Mouse (Mus musculus): ENCODE measurements around the gene Lst1. TPM values are rescaled to one million over a fixed set of nuclear protein-coding genes. Genes with fewer than 3 reads are reported as not detected.
A peak's percentile ranks its signal among the peaks of the same experiment; 100 is the strongest.

Lst1 gene
- total RNA-seq, 2 experiments from 2014 or later: 7.7 to 11.1 TPM

DNA sequence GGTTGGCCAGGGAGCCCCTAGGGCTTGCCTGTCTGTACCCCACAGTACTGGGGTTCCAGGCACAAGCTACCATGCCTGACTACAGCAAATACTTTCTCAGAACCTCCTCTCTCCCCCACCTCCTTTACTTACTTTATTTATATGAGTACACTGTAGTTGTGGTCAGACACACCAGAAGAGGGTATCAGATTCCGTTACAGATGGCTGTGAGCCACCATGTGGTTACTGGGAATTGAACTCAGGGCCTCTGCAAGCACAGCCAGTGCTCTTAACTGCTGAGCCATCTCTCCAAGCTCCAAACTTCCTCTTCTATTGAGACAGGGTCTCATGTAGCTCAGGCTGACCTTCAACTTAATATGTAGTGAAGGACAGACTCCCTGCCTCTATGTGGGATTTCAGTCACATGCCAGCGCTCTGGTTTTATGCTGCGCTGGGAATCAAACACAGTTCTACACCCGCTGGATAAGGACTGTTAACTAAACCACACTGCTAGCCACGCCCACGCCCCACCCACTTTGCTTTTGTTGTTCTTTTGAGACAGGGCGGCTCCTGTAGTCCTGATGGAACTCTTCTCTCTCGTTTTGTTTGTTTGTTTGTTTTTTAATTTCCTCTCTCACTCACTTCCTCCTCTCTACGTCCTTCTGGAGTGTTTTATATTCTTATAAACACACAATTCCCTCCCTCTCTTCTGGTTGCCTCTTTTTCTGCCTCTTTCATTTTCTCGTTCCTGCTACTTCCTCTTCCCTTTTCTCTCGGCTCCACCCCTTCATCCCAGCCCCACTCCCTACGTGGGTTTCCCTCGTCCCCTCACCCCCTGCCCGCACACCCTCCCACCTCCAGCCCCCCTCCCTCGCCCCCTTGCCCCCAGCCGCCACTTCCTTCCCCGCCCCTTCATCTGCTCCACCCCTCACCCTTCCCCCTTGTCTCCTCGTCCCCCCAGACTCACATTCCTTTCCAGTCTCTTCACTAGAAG is 2.3 kb downstream of the Lst1 start:
- peak in 1 of 2 experiments; percentile 77 for DNase-seq (ENCODE audit: low spot score in 2 of 2)

DNA sequence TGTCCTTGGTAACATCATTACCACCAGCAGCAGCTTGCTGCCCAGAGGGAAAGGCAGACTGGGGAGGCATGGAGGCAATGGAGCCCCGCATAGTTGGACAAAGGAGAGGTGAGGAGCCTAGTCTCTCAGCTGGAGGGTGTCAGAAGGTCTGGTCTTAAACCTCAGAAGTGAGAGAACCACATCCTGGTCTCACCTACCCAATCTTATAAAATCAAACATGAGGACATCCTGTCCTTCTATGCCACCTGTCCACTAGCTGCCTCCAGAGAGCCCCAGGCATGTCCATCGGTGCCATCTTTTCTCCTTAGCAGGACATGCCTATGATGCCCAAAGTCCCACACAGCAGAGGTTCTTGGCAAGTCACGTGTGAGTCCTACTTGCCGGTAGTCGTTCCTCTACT is 8.1 kb downstream of the Lst1 start:
- no peak for DNase-seq (ENCODE audit: low spot score in 2 of 2)

DNA sequence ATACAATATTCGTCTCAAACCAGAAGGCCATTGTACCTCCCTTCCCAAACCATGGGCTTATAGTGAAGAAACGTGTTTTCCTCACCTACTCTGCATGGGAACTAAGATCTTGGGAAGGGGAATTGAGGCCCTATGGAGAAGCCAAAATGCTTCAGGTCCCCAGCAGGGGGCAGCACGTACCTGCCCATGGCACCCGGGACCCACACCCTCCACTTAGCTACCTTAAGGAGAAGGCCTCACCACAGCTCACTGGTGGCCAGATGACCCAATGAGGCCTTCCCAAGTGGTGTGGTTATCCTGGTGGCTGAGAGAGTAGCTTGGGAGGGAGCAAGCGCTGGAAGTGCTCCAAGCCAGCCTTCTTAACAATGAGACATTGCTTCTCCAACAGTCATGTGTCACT is 9.7 kb downstream of the Lst1 start:
- DNase-seq (ENCODE audit: low spot score in 2 of 2): peak in 1 of 2 experiments; percentile 74

DNA sequence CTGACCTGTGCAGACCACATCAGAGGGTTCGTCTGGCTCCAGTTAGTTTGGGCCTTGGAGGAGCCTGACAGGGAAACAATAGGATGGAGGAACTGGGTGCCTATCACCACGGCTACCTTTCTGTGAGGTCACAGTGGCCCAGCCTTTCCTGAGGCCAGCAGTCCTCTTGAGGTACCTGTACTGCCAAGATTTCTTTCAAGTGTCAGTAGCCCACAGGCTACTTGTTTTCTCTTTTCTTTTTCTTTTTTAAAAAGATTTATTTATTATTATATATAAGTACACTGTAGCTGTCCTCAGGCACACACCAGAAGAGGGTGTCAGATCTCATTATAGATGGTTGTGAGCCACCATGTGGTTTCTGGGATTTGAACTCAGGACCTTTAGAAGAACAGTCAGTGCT is 12.3 kb downstream of the Lst1 start, which contains the start of gene Aif1:
Gene Aif1 (minus strand): TSS at position 101 of the 400 bp plus-strand sequence.
- no peak for DNase-seq (ENCODE audit: low spot score in 2 of 2)

DNA sequence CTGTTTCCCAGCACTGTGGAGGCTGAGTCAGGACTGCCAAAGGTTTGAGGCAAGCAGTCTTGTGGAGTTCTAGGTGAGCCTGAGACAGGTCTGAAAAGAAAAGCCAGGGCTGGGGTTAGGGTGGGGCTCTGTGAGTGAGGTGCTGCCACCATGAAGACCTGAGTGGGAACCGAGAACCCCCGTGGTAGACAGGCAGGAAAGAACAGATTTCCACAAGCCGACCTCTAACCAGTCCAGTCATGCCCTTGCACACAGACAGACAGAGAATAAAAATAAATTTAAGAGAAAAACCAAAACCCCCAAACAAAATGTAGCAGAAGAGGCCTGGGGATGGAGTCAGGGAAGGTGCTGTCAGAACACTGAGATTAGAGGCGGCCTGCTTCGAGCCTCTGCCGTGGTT is 12.9 kb downstream of the Lst1 start:
- DNase-seq (ENCODE audit: low spot score in 2 of 2): no peak

DNA sequence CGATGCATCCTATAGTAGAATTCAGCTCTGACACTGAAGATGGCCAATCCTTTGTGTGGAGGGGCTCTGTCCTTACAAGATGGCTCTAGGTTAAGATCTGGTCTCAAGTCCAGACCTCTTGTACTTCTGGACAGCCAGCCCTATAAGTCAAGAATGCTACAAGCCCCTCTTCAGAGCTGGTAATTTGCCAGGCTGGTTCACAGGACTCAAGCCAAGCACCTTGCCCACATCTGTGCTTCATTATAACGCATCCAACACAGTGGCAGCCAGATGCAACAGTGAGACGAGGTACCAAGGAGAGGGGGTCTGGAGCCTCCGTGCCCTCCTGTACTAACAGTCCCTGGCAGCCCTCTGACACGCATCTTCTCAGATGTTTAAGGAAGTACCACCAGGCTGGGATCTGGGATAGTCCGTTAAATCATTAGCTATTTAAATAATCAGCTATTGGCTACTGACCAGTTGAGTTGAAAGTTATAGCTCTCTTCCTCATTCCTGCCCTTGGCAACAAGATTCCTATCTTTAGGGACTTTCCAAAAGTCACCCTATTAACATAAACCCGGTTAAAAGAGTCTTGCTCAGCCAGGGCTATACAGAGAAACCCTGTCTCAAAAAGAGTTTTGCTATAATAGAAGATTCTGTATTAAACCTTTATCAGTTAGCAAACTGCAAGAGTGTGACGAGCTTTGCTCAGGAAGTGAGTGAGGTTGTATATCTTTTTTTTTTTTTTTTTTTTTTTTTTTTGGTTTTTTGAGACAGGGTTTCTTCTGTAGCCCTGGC is 13.8 kb downstream of the Lst1 start:
- no peak for DNase-seq (ENCODE audit: low spot score in 2 of 2)

DNA sequence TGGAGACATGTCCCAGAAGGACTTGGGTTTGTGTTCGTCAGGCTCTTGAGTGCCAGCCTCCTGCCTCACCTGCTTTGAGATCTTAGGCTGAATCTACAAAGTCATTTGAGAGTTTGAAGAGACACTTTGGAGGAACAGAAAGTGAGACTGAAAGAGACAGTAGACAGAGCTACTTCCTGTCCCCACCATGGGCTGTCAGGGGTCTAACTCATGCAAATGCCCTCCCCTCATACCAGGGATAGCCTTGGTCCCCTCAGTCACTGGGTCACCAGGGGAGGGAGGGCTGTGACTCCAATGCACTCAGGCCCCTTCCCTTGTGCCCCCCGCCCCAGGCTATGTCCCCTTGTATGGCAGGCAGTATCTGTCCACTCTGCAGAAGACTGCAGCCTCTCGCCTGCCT is 14.9 kb downstream of the Lst1 start:
- no peak for DNase-seq (ENCODE audit: low spot score in 2 of 2)

DNA sequence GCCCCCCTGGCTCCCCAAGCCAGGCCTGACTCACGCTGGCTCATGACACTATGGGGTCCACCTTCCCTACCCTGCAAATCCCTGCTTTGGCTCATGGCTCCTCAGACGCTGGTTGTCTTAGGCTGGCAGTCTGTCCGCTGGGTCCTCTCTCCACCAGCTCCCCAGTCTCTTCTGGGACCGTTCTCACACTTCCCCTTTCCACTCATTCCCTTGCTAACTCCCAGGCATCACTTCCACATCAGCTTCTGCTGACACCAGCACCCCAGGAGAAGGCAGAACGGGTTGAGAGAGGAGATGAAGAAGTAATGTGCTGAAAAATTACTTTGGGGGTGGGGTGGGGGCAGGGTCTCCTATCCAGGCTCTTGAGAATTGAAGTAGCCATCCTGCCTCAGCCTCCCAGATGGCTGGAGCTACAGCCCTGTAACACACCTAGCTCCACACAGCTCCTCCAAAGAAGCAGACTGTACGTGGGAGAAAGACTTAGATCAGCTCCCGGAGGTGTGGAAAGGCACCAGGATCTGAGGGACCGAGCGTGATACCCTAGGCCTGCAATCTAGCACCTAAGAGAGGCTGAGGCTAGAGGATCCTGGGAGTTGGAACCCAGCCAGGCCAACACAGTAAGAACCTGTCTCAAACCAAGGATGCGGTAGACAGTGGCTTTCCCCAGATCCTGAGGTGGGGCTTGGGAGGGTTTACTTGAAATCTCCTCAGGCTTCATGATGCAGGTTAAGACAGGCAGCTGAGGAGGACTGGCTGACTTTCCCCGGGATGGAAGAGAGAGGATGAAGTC is 15.6 kb downstream of the Lst1 start:
- no peak for DNase-seq (ENCODE audit: low spot score in 2 of 2)

DNA sequence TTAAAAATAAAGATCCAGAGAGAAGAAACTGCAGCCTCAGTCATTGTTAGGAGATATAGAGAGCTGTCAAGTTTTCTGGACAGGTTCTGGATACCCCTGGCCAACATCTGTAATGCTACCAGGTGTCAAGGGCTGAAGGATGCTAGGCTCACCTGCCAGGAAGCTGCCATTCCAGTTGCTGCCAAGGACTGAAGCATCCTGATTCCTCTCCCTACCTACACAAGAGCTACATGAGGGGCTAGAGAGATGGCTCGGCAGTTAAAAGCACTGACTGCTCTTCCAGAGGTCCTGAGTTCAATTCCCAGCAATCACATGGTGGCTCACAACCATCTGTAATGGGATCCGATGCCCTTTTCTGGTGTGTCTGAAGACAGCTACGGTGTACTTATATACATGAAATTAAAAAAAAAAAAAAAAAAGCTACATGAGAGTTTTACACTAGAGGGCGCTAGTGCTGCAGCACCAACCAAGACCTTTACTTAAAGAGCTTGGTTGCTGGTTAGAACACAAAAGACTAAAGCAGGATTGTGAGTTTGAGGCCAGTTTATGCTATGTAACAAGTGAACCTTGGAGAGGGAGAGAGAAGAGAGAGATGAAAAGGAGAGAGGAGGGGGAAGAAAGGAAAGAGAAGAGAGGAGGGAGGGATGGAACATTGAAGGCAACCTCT is 19.6 kb downstream of the Lst1 start:
- no peak for DNase-seq (ENCODE audit: low spot score in 2 of 2)

DNA sequence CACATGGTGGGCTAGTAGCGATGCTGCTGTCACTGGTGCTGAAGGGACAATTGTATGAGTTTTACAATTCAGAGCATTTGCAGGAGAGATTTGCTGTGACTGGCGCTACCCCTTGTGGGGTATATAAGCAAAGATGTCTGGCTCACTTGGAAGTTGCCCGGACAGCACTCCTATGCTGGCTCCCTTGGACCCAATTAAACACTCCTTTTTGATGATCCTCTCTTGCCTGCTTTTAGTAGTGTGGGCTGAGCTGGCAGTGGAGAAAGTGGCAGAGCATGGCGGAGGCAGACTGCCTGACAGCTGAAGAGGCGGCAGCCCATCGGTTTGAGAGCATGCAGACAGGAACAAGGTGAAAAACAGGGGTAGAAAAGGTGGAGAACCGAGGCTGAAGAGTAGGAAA is 20.4 kb downstream of the Lst1 start:
- no peak for DNase-seq (ENCODE audit: low spot score in 2 of 2)

DNA sequence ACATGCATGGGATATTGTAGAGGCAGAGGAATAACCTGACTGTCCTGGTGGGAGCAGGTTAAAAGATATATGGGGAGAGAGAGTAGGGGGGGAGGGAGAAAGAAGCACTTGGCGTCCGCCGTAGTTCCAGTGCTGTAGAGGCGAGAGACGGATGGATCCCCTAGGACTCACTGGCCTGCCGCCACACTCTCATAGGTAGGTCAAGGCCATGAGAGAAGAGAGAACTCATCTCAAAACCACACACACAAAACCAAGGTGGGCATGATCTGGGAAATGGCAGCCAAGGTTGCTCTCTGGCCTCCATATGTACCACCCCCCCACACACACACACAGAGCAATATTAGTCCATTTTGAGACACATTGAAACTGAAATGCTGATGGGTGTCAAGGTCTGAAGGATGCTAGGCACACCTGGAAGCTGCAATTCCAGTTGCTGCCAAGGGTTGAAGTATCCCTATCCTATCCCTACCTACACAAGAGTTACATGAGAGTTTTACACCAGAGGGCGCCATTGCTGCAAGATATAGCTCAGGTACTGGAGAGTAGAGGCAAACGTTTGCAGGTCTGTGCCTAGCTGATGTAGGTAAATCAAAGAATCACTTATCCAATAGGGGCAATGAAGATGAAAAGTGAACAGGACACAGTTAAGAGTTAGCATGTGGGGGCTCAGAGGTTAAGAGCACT is 21.7 kb downstream of the Lst1 start:
- DNase-seq (ENCODE audit: low spot score in 2 of 2): no peak

DNA sequence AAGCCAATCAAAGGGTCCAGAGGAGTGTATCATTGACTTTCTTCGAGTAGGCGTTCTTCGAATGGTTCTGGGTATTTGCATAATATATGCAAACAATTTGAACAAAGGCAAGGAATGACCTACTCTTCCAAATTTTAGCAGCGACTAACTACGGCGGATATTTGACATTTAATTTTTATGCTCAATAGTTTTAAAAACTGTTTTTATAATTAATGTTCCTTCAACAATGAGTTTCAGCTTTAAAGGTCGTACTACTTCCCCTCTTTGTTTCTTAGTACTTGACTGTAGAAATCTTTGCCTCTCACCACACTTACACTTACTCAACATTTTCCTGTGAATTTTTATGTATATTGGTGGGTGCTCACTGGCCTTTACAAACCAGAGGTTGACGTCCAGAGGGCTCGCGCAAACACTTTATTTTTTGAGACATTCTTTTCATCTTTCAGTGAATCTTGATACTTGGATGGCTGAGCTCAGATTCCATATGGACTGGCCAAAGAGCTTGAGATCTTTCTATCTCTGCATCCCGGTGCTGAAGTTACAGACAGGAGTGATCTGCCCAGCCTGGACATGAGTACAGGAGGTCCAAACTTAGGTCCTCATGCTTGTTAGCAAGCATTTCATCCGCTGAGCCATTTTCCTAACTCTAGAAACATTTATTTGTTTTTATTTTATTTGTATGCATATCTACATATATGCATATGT is 22.6 kb downstream of the Lst1 start:
- DNase-seq (ENCODE audit: low spot score in 2 of 2): no peak

DNA sequence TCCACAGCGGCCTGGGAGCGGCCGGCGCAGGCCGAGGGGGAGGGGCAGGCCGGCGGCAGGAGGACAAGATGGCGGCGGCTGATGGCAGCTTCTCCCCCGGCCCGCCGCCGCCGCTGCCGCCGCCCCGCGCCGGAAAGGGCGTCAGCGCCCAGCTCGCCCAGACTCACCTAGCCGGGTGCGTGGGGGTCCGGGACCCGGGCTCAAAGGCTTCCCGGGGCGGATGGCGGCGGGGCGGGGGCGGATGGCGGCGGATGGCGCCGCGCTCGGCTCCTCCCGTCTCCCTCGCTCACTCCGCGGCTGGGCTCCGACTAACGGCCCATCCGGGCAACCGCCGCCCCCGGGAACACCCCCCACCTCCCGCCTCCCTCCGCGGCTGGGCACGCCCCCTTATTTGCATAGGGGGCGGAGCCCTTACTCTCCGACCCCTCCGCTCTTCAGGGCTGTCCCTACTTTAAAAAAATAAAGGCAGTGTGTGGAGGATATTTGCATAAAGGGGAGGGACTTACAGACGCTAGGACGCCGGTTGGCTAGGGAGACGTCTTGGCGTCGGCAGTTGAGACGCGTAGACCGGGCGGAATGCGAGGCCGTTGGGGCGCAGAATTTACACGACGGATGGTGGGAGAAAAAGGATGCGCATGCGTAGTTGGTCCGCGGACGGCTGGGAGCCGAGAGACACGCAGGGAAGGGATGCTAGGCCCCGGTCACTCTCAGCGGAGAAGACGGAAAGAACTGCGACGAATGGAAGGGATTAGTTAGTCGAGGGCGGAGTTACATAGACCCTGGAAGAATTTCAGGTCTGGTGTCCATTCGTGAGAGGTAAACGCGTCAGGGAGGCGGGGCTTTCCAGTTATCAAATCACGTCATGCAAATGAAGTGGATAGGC is 23.4 kb downstream of the Lst1 start, which contains the start of gene Prrc2a:
Gene Prrc2a (minus strand): TSS at position 330 of the 883 bp plus-strand sequence.
- peak; percentile 92 to 98 for DNase-seq (ENCODE audit: low spot score in 2 of 2)

DNA sequence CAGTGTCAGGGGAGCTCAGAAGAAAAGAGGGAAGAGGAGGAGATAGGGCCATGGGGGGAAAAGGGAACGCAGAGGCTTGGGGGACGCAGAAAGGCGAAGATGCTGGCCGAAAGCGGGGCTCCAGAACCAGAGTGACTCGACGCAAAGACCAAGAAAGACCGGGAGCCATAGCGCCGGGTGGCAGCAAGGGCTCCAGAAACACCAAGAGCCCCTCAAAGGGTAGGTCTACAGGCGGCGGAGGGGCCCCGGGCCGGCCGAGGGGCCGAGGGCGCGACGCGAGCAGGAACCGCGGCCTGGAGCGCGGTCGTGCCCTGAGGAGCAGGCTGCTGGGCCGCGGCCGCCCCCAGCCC is 24.0 kb downstream of the Lst1 start:
- no peak for DNase-seq (ENCODE audit: low spot score in 2 of 2)

DNA sequence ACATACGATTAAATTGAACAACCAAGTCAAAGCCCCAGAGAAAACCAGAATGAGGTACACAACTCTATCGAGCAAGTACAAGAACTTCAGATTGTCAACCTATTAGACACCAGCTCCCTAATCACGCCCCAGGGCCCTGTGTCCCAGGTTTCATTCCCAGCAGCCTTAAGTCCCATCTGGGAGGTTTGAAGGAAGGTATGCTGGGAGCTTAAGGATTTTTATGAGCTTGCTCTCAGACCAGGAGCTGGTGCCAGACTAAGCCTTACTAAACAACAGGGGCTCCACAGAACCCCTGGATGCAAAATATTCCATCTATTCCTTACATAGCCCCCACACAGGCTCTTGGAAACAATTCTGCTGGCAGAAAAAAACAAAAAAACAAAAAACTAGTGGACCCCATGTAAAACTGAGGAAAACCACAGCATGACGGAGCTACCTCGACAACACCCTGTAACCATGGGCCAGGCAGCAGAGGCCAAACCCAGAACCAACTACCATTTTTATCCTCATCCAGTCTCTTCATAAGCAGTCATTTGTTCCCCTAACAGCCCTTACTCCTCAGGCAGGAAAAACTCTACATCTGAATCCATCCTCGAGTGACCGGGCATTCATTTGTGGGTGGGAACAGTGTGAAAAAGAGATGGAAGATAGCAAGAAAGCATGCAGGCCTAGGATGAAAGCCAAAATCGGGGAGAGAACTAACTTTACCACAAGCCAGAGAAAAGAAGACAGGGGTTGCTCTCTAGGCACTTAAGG is 24.7 kb downstream of the Lst1 start:
- DNase-seq (ENCODE audit: low spot score in 2 of 2): no peak

DNA sequence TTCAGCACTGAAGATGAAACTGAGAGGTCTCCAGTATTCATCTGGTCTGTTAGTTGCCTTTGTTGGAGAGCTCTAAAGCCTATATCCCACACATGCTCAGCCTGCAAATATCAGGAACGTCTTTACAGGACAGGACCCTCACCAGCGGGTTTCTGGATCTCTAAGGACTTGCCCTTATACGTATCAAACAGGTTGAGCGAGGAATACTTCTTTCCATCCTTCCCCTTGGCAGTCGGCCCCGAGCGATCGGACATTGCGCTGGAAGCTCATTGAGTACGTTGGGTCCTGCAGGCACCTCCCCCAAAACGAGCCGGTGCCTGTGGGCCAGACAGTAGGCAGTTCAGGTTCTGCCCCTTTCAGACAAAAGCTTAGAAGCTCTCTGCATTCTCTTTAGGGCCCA is 25.5 kb downstream of the Lst1 start:
- DNase-seq (ENCODE audit: low spot score in 2 of 2): no peak

DNA sequence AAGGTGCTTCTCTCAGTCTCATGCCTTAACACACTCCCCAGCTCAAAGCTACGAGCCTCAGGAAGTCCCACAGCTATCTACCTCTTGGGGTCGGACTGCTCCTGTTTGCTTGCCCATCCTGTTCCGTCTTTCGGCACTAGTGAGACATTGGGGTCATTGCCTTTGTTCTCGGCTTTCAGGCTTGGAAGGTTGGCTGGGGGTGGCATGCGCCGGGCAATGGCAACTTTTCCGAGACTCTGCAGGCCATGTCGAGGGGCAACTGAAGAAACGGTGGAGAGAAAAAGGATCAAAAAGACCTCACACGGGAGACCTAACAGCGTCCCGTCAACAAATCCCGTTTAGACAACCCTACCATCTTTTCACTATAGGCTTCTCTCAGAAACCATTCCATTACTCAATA is 26.1 kb downstream of the Lst1 start:
- DNase-seq (ENCODE audit: low spot score in 2 of 2): no peak

DNA sequence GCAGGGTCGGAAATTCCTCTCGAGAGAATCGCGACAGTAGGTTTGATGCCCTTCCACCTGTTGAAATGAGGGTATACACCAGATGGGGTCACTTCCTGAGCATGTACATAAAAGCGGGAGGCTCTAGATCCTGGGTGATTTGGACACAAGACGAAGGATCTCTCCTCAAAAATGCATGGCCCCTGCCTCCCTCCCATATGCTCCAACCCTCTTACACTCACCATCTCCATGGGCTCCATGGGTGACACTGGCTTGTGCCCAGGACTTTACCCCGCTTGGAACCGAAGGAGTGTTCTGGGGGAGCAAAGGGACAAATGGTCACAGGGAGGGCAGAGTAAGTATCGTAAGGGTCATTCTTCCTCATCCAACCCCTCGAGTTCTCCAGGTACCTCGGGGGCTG is 26.8 kb downstream of the Lst1 start:
- DNase-seq (ENCODE audit: low spot score in 2 of 2): no peak
